Mouse (Mus musculus) megakaryocyte, embryonic 14.5 days (primary cell): ENCODE results near the gene Klrg1.

Experiments used
- FLI1 ChIP-seq: IDR thresholded peaks from 2 replicates; pipeline ENCODE4 v1.6.1; 2012; ENCODE audit warnings: low read length, inconsistent platforms, mixed read lengths
- GATA1 ChIP-seq: IDR thresholded peaks from 3 replicates; pipeline ENCODE4 v1.6.1; 2012; ENCODE audit warnings: mixed read lengths, low read length, inconsistent platforms, borderline replicate concordance

GRCm38 (mm10) chr6:122294290-122294689, 11.6 kb upstream of the Klrg1 start:
- TF ChIP-seq GATA1 (no peak), FLI1 (no peak)
